Mouse (Mus musculus) regulatory T cell (primary cell): ENCODE data around the gene Rptor.

Source experiments
- in situ Hi-C: fragments of 300-600 bp; cut with MboI, MseI; formaldehyde crosslinking; loops from one replicate; pipeline ENCODE4 v1.15.1; 2025; ENCODE audit warnings: high pct_unique_total_duplicates

Rptor gene

GRCm38 (mm10) chr11:119738990-119739846 lies 136.5 kb downstream of the Rptor start:
- in situ Hi-C loops = no loop called here

DNA sequence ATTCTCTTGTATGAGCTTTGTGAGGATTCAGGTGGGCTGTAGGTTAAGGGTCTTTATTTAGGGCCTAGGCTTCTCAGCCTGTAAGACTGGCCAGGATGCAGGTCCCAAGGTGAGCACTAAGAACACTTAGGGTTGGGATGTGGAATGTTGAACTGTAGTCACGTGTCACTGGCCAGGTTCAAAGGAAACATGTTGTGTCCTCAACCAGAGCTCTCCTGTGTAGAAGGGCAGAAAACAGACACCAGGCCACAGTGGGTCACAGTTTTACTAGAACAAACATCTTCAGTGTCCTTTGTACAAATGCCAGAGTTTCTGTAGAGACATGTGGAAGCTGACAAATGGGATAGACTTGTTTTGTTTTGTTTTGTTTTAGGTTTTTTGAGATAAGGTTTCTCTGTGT lies 138.7 kb downstream of the Rptor start:
- in situ Hi-C loops = no loop called here

DNA sequence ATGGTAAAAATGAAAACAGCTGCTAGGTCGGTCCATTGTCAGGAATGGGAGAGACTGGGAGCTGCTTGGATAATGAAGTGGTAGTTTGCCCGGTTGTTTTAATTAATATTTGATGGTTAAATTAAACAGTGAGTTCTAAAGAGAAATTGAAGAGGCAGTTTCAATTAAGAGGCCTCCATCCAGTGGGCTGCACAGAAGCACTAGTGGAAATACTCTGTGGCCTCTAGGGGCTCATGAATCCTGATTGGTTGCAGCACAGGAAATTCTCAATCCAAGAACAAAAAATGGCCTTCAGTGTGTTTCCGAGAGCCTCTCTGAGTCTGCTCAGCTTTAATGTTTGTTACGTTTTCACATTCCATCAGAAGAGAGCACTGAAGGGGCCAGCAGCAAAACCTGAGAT lies 141.7 kb downstream of the Rptor start:
- in situ Hi-C loops = no loop called here

DNA sequence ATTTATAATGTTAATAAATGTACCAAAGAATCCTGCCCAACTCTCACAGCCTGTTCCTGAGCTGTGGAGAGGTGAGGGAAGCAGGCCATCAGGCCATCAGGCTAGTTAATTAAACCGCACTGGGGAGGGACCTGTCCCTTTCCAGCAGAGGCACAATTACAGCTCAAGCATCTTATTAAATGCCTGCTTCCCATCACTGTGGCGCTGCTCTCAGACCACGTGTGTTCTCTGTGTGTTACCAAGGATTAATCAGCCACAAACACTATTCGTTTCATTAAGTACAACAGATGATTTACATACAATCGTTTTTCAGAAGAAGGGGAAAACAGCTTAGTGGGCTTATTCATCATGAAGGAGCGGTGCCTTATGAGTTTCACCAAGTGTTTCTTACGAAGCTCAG lies 142.6 kb downstream of the Rptor start:
- in situ Hi-C loops = no loop called here

DNA sequence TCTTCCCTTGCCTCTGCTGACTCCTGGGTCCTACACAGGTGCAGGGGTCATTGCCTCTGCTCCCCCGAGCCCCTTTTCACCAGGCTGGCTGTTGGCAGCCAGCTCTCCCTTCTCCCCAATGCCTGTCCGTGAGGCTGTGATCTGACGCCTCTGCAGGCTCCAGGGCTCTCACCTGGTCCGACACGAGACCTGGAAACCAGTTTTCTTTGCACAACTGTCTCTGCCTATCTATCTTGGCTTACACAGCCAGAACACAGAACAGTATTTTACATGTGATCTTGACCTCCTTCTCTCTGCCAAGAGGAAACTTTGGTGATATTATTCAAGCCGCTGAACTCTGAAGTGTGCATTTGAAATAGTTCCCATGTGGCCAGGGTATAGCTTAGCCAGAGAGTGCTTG lies 151.8 kb downstream of the Rptor start:
- in situ Hi-C loops = no loop called here

GRCm38 (mm10) chr11:119758214-119758613 lies 155.5 kb downstream of the Rptor start:
- in situ Hi-C loops = no loop called here

DNA sequence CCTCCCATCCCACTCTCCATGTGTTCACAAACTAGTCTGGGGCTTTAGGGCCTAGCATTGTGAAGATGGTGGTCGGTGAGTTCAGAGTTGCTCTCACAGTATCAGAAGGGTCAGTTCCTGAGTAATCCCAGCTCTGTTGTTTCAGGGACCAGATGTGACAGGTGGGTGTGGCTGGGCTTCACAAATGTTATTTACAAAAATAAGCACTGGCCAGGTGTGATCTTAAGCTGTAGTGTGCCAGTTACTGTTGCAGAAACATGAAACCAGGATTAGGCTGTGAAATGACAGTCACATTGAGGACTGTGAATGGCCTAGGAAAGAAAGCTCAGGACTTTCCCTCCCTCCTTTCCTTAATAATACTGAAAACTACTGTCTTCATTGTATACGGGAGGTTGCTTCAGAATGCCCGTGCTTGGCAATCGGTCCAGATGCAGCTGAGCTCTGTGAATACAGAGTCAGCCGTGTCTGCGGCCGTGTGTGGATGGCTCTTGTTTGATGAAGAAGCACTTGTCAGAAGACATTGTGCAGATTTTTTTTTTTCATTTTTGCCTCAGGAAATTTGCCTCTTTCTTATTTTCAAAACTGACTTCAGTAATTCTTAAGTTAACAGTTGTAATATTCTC lies 156.1 kb downstream of the Rptor start:
- in situ Hi-C loops = no loop called here

DNA sequence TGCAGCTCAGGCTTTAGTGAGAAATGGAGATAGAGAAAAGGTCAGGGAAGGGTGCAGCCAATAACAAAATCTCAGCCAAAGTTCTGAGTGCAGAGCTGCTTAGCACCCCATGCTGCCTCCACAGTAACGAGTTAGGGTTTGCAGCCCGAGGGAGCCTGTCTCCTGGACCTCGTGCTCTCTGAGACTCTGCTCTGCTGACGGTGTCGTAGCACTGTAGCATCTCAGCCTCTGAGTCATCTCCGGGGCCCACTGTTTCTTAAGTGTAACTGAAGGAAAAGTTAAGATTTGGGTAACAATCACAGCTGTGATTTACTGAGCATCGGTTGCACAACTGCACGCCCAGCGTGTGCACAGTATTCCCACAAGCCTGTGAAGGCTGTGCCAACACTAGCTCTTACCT lies 160.2 kb downstream of the Rptor start:
- in situ Hi-C loops = no loop called here

DNA sequence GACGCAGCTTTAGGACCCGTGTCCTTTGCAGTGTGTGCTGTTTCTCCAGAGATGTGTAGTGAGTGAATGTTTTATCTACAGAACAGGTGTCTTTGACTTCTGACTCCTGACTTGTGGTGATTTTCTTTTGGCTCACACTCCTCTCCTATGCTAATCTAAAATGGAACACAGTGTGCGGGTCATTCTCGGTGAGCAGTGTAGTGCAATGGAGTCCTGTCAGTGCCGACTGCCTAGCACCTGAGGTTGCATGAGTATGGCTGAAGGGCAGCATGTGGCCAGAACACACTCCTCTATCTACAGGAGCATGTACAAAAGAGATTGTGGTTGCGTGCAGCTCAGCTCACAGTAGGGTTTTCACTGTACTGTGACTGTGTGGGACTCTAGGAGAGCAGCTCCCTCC lies 163.3 kb downstream of the Rptor start:
- in situ Hi-C loops = no loop called here

- in situ Hi-C loops = no loop called here
These were observed 164.2 kb downstream of the Rptor start for GRCm38 (mm10) chr11:119766782-119767459.

- in situ Hi-C loops = no loop called here
These were observed 164.8 kb downstream of the Rptor start for GRCm38 (mm10) chr11:119767525-119767924.

DNA sequence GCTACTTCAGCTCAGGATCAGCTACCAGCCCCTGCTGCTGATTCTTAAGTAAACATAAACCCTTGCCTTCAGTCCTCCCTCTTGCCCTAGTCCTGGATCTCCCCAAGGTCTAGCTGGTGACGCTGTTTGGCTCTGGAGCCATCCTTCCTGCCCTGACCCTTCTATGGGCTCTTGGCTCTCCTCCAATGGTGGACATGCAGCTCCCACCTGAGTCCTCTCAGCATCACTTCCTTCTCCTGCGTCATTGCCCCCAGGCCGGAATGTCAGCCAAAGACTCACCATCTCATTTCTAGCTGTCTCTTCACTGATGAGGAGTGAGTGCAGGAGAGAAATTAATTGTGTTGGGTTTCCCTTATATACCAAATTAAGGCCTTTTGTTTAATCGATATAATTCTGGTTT lies 165.8 kb downstream of the Rptor start:
- in situ Hi-C loops = no loop called here

GRCm38 (mm10) chr11:119769666-119770065 lies 167.0 kb downstream of the Rptor start:
- in situ Hi-C loops = no loop called here

GRCm38 (mm10) chr11:119770985-119771384 lies 168.3 kb downstream of the Rptor start:
- in situ Hi-C loops = no loop called here

- in situ Hi-C loops = no loop called here
These were observed 170.2 kb downstream of the Rptor start for GRCm38 (mm10) chr11:119772896-119773295.

DNA sequence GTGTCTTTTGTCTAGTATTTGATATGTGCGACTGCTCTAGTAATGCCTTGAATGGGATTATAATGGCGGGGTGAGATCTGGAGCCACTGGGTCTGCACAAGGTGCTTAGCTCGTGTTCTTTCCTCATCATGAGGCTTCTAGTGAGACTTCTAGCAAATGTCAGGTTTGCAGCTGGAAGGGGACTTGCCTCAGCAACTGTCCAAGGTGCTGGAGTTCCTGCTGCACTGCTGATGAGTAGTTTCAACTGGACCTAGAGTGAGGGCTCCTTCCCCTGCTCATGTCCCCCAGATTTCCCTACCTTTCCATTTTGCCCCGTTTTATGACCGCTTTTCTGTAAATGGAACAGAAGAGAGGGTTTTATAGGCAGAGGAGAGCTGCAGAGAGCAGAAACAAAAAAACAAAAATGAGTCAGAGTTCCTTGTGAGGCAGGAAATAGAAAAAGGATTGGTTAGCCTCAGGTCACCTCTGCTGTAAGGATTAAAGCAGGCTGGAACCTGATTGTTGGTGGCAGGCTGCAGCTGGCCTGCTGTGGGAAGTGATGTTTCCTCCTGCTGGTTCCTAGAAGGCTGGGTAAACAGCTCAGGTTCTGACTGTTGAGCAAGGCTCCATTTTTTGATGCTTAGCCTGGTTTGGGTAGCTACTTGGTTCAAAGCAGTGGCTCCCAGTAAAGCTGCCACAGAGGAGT lies 172.5 kb downstream of the Rptor start:
- in situ Hi-C loops = no loop called here

GRCm38 (mm10) chr11:119777236-119777635 lies 174.5 kb downstream of the Rptor start:
- in situ Hi-C loops = no loop called here

- in situ Hi-C loops = no loop called here
These were observed 175.2 kb downstream of the Rptor start for GRCm38 (mm10) chr11:119777872-119778271.

DNA sequence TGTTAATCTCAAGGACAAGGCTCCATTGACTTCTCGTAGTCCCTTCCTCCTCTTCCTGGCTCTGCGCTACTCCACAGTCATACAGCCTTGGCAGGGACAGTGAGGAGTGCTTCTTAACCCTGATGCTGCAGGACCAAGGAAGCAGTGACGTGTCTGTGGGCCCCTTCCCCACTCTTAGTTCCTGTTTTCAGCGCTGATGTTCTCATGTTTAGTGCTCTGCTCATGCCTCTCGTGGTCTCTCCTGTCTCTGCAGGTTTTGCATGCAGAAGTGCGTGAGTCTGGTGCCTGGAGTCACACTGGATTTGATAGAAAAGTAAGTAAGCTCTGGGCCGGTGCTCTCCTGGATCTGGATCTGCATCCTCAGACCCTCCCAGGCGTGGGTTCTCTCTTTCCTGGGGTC lies 177.6 kb downstream of the Rptor start:
- in situ Hi-C loops = no loop called here

- in situ Hi-C loops = no loop called here
These were observed 178.5 kb downstream of the Rptor start for GRCm38 (mm10) chr11:119781165-119781564.

GRCm38 (mm10) chr11:119781726-119782125 lies 179.0 kb downstream of the Rptor start:
- in situ Hi-C loops = no loop called here

DNA sequence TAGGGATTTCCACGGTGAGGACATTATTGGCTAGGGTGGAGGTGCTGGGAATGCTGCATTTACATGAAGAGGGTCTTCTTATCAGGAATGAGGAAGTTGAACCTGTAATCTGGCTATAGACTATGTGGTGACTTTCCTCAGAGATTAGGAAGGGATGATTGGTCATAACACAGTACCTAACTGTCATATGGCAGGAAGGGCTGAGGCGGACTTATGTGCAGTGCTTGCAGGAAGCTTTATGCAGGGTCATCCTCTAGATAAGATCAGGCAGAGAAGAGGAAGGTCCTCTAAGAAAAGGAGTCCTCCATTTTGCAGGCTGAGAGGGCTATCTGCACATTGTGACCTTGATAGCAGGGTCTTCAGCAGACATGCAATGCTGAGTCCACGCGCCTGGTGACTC lies 180.9 kb downstream of the Rptor start:
- in situ Hi-C loops = no loop called here
